Mouse (Mus musculus) lung, adult 2 months (tissue): ENCODE measurements around the gene Tnrc18. TPM values are rescaled to one million over a fixed set of nuclear protein-coding genes. Genes with fewer than 3 reads are reported as not detected.

Experiments used
- DNase-seq: peaks from one replicate; pipeline ENCODE4 v3.0.0; 2022
- H3K4me1 ChIP-seq: fragments of 200-500 bp; 2 replicates; pipeline ENCODE4 v1.6.1; 2011; ENCODE audit warnings: low read length; ENCODE audit not compliant: control insufficient read depth, insufficient read depth
- H3K4me3 ChIP-seq: fragments of 200-500 bp; replicated peaks from 2 replicates; pipeline ENCODE3; 2011; ENCODE audit warnings: low read depth, mild to moderate bottlenecking, control low read depth, low read length; ENCODE audit errors: extremely low read depth
- CTCF ChIP-seq: fragments of 200-500 bp; IDR thresholded peaks from 2 replicates; pipeline ENCODE4 v1.5.1; 2011; ENCODE audit warnings: mild to moderate bottlenecking, low read length, control low read depth; ENCODE audit not compliant: insufficient read depth
- POLR2A ChIP-seq: fragments of 200-500 bp; IDR thresholded peaks from 2 replicates; pipeline ENCODE4 v1.6.1; 2011; ENCODE audit warnings: low read depth, mild to moderate bottlenecking, control low read depth, low read length, borderline replicate concordance; ENCODE audit errors: extremely low read depth
- WGBS: fragments of 180-500 bp; shearing (Covaris S2); methylation state at CpG from one replicate; pipeline ENCODE4 v1.1.7; 2018; 5-methylcytosine and 5-hydroxymethylcytosine counted together
- polyA plus RNA-seq: library from polyadenylated mRNA; depleted of rRNA; stranded (reverse); fragments of >200 nt; gene quantifications from 2 replicates; pipeline ENCODE4 v1.2.3, GENCODE M21; 2012; rRNA removed

Tnrc18 gene
- polyA plus RNA-seq, 1 experiment: 60.1 TPM

DNA sequence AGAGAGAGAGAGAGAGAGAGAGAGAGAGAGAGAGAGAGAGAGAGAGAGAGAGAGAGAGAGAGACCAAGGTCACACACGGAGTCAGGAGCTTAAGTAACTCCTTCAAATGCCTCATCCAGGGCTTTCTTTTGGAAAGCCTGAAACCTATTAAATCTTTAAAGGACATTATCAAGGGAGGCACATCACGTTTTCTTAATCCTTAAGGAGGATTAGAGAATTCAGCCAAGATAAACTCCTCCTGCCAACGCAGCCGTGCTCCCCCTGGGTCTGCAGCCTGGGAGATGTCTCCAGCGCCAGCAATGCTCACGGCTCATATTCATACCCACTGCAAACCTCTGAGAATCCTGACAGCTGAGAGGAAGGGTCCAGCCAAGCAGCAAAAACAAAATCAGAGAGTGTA lies 128.6 kb downstream of the Tnrc18 start:
- 39% methylated on average over 6 of the region's 6 CpGs for WGBS
- TF ChIP-seq CTCF (no peak), POLR2A (no peak)
- Histone ChIP-seq H3K4me1 (no peaks in the 10 kb centered on the region), H3K4me3 (no peak overlapping the region)
- no peak for DNase-seq

DNA sequence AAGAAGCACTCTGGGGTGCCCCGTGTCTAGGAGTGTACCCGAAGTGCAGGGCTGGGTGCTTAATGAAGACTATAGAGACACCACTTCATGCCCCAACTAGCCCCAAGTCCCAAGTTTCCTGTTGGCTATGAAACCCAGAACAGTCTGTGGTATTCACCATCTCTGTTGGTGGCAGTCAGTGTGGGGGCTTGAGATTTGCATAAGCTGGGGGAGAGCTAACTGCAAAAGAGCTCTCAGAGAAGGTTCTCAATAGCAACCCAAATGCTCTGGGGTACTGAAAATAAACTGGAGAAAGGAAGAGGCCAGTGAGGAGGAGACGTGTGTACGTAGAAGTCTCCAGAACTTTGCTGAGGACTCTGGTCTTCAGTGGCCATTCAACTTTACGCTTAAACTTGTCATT lies 134.9 kb downstream of the Tnrc18 start:
- TF ChIP-seq CTCF (no peak), POLR2A (no peak)
- DNase-seq: no peak
- 87% methylated on average over 5 of the region's 5 CpGs for WGBS
- no peaks in the 10 kb centered on the region for H3K4me1 ChIP-seq
- no peak overlapping the region for H3K4me3 ChIP-seq

DNA sequence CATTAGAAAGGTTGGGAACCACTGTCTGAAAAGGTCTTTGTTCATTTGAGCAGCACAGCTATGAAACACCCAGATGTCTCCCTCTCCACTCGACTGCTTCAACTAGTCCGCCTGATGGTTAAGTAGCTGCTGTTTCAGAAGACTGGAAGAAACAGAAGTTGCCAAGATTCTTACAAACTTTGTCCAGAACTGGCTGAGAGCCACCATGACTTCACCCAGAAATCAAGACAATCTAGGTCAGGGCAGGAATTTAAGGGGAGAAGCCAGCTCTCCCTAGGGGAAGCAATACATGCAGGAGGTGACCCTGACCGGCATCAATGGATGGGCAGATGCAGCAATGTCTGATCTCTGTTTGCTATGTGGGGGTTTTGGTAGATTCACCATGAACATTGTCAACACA lies 135.6 kb downstream of the Tnrc18 start:
- no peak for TF ChIP-seq CTCF
- TF ChIP-seq POLR2A: no peak
- WGBS: 67% methylated on average over 3 of the region's 3 CpGs
- Histone ChIP-seq H3K4me1 (no peaks in the 10 kb centered on the region), H3K4me3 (no peak overlapping the region)
- no peak for DNase-seq

- H3K4me1 ChIP-seq: no peaks in the 10 kb centered on the region
- DNase-seq: no peak
- TF ChIP-seq POLR2A (no peak), CTCF (no peak)
- no peak overlapping the region for H3K4me3 ChIP-seq
- WGBS: 76% methylated on average over 1 of the region's 1 CpGs
Observed at GRCm38 (mm10) chr5:142679065-142679464, 138.4 kb downstream of the Tnrc18 start.

DNA sequence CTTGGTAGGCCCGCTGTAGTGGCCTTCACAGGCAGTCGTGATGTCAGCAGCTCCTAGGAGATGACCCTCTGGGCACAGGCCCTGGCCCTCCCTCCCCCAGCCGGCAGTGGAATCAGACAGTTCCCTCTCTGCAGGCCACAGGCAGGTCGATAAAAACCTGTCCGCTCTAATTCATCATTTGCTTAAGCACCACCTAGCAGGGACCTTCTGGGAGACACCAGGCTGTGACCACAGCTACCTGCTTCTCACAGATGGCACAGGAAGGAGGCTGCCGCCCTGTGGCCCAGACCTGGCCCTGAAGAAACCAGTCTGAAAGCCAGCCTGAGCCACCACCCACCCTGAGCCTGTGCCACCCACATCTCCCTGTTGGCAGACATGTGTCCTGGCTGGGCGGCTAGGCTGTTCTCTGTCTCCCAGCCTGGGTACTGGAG lies 139.3 kb downstream of the Tnrc18 start:
- DNase-seq: no peak
- no peak overlapping the region for H3K4me3 ChIP-seq
- 52% methylated on average over 7 of the region's 7 CpGs for WGBS
- no peak for TF ChIP-seq POLR2A
- no peak for TF ChIP-seq CTCF
- H3K4me1 ChIP-seq: no peaks in the 10 kb centered on the region

Other genes with a start within 250 kb of the Tnrc18 start
- gene Mmd2, start 208.9 kb downstream of the Tnrc18 start, polyA plus RNA-seq: 0.03 and 0.14 TPM in 2 replicates
- 33.1 and 38.4 TPM in 2 replicates for gene Wipi2, start 190.0 kb downstream of the Tnrc18 start, polyA plus RNA-seq
- 1.6 and 2.7 TPM in 2 replicates for gene Slc29a4, start 125.2 kb downstream of the Tnrc18 start, polyA plus RNA-seq
- 21.3 and 22.5 TPM in 2 replicates for gene Fbxl18, start 77.8 kb upstream of the Tnrc18 start, polyA plus RNA-seq
- 5,708 and 6,451 TPM in 2 replicates for gene Actb, start 89.1 kb upstream of the Tnrc18 start, polyA plus RNA-seq
- gene Fscn1, start 142.7 kb upstream of the Tnrc18 start, polyA plus RNA-seq: 21.0 and 26.3 TPM in 2 replicates